Mouse (Mus musculus): ENCODE measurements around the gene Trp53tg5. TPM values are rescaled to one million over a fixed set of nuclear protein-coding genes. Genes with fewer than 3 reads are reported as not detected.

The Trp53tg5 gene
- total and polyA plus RNA-seq, 2 experiments from 2014 or later = not detected

DNA sequence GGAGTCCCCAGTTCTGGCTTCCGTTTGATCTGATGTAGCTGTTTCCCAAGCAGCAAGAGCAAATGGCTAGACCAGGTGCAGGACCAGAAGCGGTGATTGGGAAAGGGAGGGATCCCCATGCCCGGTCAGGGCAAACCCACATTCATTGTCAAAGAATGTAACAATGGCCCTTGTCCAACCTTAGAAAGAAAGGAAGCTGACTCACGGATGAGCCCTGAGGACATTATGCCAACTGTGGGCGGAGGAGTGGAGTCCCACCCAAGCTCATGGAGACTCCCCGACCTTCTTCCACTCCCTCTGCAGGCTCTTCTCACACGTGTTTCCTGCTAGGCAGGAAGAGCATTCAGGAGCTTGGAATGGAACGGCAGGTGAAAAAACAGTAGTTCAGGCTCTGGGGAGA is 39.9 kb upstream of the Trp53tg5 start:
- 48% methylated on average over 8 of the region's 8 CpGs for WGBS
- 0 out of 2 replicates have a peak, but pooled peaks cover 6% of the 10 kb centered on the region for H3K9me3 ChIP-seq (replicated peaks; ENCODE audit: control insufficient read depth, low read length)
- TF ChIP-seq CTCF (IDR thresholded peaks at IDR 0.05; ENCODE audit: low read depth) (no peak), EP300 (IDR thresholded peaks at IDR 0.05; ENCODE audit: low read depth) (peak; percentile 48; the same call in 1 of the 2 replicates)
- H3K27ac ChIP-seq (ENCODE audit: low read depth) = peak overlapping the region; percentile 73
- H3K27me3 ChIP-seq (ENCODE audit: control insufficient read depth, insufficient read depth, low read length) = no peaks in the 10 kb centered on the region
- no peak overlapping the region for H3K4me3 ChIP-seq (ENCODE audit: low read depth, low read length)
- ATAC-seq (ENCODE audit: insufficient read depth, low read depth) (peak; percentile 68; the same call in 1 of the 2 replicates), DNase-seq (ENCODE audit: low spot score) (peak; percentile 73)
- H3K4me1 ChIP-seq (ENCODE audit: control insufficient read depth, insufficient read depth) = no peaks in the 10 kb centered on the region; the same call in 1 of the 2 replicates
- H3K36me3 ChIP-seq (replicated peaks; ENCODE audit: control insufficient read depth, insufficient read depth, low read length) = no peaks in the 10 kb centered on the region
- H3K9ac ChIP-seq (replicated peaks; ENCODE audit: low read depth, low read length) = no peak overlapping the region
- no peak overlapping the region for H3K4me2 ChIP-seq (ENCODE audit: low read depth, low read length)

DNA sequence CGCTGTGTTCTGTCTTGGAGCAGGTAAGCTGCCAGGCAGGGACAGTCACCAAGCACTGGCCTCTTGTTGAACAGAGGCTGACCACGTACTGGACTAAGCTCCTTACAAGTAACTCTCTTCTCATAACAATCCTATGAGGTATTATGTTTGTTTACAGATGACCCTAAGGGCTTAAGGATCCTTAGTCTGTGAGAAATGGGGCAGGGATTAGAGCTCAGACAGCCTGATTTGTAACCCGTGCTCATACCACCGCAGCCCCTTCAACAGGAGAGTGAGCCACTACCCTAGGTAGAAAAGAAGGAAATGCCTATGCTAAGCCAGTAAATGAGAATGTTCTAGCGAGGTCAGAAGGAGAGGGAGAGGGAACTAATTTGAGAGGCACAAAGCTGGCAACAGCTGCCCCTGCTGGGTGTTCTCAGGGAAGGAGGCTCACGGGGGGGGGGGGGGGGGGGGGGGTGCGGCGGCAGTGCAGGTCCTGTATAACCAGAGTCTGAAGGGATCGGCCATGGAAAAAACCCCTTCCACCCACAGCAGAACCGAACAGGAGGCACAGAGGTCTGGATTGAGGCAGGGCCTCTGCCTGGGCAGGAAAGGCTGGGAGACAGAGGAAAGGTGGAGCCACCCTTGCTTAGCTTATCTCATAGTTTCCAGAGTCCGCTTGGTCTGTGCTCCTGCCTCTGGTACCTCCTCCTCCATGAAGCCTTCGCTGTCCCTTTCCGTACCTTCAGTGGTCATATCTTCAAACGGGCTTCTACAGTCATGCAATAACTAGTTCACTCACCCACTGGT is 38.8 kb upstream of the Trp53tg5 start:
- Histone ChIP-seq H3K27ac (ENCODE audit: low read depth) (peak overlapping the region; percentile 73), H3K9me3 (replicated peaks; ENCODE audit: control insufficient read depth, low read length) (0 out of 2 replicates have a peak, but pooled peaks cover 6% of the 10 kb centered on the region), H3K4me2 (ENCODE audit: low read depth, low read length) (no peak overlapping the region), H3K9ac (replicated peaks; ENCODE audit: low read depth, low read length) (no peak overlapping the region), H3K27me3 (ENCODE audit: control insufficient read depth, insufficient read depth, low read length) (no peaks in the 10 kb centered on the region), H3K4me3 (ENCODE audit: low read depth, low read length) (no peak overlapping the region), H3K36me3 (replicated peaks; ENCODE audit: control insufficient read depth, insufficient read depth, low read length) (no peaks in the 10 kb centered on the region), H3K4me1 (ENCODE audit: control insufficient read depth, insufficient read depth) (no peaks in the 10 kb centered on the region; the same call in 1 of the 2 replicates)
- 50% methylated on average over 11 of the region's 14 CpGs for WGBS
- TF ChIP-seq EP300 (IDR thresholded peaks at IDR 0.05; ENCODE audit: low read depth) (no peak), CTCF (IDR thresholded peaks at IDR 0.05; ENCODE audit: low read depth) (no peak)
- ATAC-seq (ENCODE audit: insufficient read depth, low read depth) = no peak
- no peak for DNase-seq (ENCODE audit: low spot score)

DNA sequence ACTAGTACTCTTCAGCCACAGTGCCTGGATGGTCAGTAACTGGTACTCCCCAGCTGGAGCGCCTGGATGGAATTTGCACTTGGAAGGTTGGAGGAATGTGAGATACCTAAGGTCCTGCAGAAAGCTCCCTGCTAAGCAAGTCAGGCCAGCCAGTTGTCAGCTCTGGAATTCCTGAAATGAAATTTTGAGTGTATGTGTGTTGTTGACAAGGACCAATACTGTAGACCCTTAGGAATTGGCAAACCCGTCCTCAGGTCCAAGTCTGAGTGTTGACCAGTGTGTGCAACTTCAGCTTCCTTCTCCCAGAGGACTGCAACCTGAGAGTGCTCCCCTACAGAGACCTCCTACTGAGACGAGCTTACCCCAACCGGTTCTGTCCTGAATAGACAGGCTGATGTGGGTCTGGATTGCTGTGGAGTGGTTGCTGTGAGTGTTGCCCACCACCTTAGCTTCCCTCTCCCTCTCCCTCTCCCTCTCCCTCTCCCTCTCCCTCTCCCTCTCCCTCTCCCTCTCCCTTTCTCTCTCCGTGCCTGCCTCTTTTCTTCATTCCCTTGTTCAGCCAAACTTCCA is 37.2 kb upstream of the Trp53tg5 start:
- ATAC-seq (ENCODE audit: insufficient read depth, low read depth) (no peak), DNase-seq (ENCODE audit: low spot score) (no peak)
- WGBS = 27% methylated on average over 5 of the region's 5 CpGs
- peaks cover 15% of the 10 kb centered on the region; the same call in 1 of the 2 replicates for H3K36me3 ChIP-seq (replicated peaks; ENCODE audit: control insufficient read depth, insufficient read depth, low read length)
- no peak overlapping the region for H3K4me2 ChIP-seq (ENCODE audit: low read depth, low read length)
- H3K9ac ChIP-seq (replicated peaks; ENCODE audit: low read depth, low read length) = no peak overlapping the region
- no peaks in the 10 kb centered on the region for H3K9me3 ChIP-seq (replicated peaks; ENCODE audit: control insufficient read depth, low read length)
- TF ChIP-seq CTCF (IDR thresholded peaks at IDR 0.05; ENCODE audit: low read depth) (no peak), EP300 (IDR thresholded peaks at IDR 0.05; ENCODE audit: low read depth) (no peak)
- no peak overlapping the region for H3K27ac ChIP-seq (ENCODE audit: low read depth)
- H3K4me3 ChIP-seq (ENCODE audit: low read depth, low read length) = no peak overlapping the region
- H3K27me3 ChIP-seq (ENCODE audit: control insufficient read depth, insufficient read depth, low read length) = no peaks in the 10 kb centered on the region
- no peaks in the 10 kb centered on the region; the same call in 1 of the 2 replicates for H3K4me1 ChIP-seq (ENCODE audit: control insufficient read depth, insufficient read depth)

DNA sequence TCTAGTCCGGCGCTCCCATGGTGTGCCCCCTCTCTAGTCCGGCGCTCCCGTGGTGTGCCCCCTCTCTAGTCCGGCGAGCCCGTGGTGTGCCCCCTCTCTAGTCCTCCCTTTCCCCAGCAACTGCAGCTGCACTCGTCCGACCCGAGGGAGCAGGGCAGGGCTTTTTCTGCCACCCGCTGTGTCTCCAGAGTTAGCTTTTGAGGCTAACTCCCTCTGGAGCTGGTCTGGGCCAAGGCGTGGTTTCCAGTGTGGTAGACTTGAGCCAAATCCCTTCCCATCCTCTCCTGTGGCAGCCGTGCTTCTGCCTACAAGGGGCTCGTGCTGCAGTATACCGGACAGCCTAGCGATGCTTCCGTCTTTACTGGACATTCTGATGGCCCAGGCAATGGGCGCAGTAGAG is 34.3 kb upstream of the Trp53tg5 start:
- DNase-seq (ENCODE audit: low spot score) = no peak
- H3K4me2 ChIP-seq (ENCODE audit: low read depth, low read length) = no peak overlapping the region
- H3K36me3 ChIP-seq (replicated peaks; ENCODE audit: control insufficient read depth, insufficient read depth, low read length) = peaks cover 40% of the 10 kb centered on the region
- no peaks in the 10 kb centered on the region for H3K27me3 ChIP-seq (ENCODE audit: control insufficient read depth, insufficient read depth, low read length)
- H3K9me3 ChIP-seq (replicated peaks; ENCODE audit: control insufficient read depth, low read length) = 0 out of 2 replicates have a peak, but pooled peaks cover 7% of the 10 kb centered on the region
- no peak overlapping the region for H3K4me3 ChIP-seq (ENCODE audit: low read depth, low read length)
- H3K27ac ChIP-seq (ENCODE audit: low read depth) = no peak overlapping the region
- TF ChIP-seq CTCF (IDR thresholded peaks at IDR 0.05; ENCODE audit: low read depth) = no peak
- TF ChIP-seq EP300 (IDR thresholded peaks at IDR 0.05; ENCODE audit: low read depth) = no peak
- no peak for ATAC-seq (ENCODE audit: insufficient read depth, low read depth)
- no peak overlapping the region for H3K9ac ChIP-seq (replicated peaks; ENCODE audit: low read depth, low read length)
- WGBS = 84% methylated on average over 19 of the region's 19 CpGs
- H3K4me1 ChIP-seq (ENCODE audit: control insufficient read depth, insufficient read depth) = no peaks in the 10 kb centered on the region

DNA sequence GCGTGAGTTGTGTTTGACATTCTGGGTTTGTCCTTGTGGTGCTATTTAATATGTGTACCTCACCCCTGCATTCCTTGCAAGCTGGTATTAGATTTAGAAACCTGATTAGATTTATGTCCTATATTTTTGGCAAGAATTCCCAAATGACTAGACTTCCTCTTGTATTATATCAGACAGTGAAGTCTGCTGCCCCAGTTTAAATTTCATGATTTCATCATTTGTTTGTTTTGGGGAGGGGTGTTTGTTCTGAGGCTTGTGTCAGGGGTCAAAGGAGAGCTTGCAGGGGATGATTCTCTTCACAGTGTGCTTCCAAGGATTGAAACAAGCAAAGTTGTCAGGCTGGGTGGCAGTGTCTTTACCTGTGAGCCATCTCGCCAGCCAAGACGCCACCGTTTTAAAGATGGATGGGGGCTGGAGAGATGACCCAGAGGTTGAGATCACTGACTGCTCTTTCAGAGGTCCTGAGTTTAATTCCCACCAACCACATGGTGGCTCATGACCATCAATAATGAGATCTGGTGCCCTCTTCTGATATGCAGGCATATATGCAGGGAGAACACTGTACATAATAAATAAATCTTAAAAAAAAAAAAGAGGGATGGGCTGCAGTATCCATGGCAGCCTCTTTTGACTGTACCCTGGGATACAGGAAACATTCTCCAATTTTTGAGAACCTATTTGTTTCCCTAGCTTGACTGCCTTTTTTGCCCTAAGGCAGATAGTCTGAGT is 32.3 kb upstream of the Trp53tg5 start:
- Histone ChIP-seq H3K9ac (replicated peaks; ENCODE audit: low read depth, low read length) (no peak overlapping the region), H3K4me3 (ENCODE audit: low read depth, low read length) (no peak overlapping the region), H3K27me3 (ENCODE audit: control insufficient read depth, insufficient read depth, low read length) (no peaks in the 10 kb centered on the region), H3K27ac (ENCODE audit: low read depth) (no peak overlapping the region), H3K4me1 (ENCODE audit: control insufficient read depth, insufficient read depth) (no peaks in the 10 kb centered on the region), H3K4me2 (ENCODE audit: low read depth, low read length) (no peak overlapping the region), H3K36me3 (replicated peaks; ENCODE audit: control insufficient read depth, insufficient read depth, low read length) (peaks cover 57% of the 10 kb centered on the region), H3K9me3 (replicated peaks; ENCODE audit: control insufficient read depth, low read length) (0 out of 2 replicates have a peak, but pooled peaks cover 7% of the 10 kb centered on the region)
- DNase-seq (ENCODE audit: low spot score) (no peak), ATAC-seq (ENCODE audit: insufficient read depth, low read depth) (no peak)
- no peak for TF ChIP-seq EP300 (IDR thresholded peaks at IDR 0.05; ENCODE audit: low read depth)
- TF ChIP-seq CTCF (IDR thresholded peaks at IDR 0.05; ENCODE audit: low read depth) = no peak
- WGBS = 93% methylated on average over 4 of the region's 4 CpGs

All from heart, postnatal 0 days (tissue).